Mouse (Mus musculus) inflammation-experienced regulatory T-cells, adult 16 weeks (primary cell): ENCODE data around the gene Dock9. TPM values are rescaled to one million over a fixed set of nuclear protein-coding genes. Genes with fewer than 3 reads are reported as not detected.

Experiments
- polyA plus RNA-seq: library from polyadenylated mRNA; unstranded; fragments of 100-300 nt; shearing (Covaris generic); gene quantifications from one replicate; pipeline ENCODE4 v1.2.1, GENCODE M21; 2017

Gene Dock9
- 3.5 TPM for polyA plus RNA-seq

DNA sequence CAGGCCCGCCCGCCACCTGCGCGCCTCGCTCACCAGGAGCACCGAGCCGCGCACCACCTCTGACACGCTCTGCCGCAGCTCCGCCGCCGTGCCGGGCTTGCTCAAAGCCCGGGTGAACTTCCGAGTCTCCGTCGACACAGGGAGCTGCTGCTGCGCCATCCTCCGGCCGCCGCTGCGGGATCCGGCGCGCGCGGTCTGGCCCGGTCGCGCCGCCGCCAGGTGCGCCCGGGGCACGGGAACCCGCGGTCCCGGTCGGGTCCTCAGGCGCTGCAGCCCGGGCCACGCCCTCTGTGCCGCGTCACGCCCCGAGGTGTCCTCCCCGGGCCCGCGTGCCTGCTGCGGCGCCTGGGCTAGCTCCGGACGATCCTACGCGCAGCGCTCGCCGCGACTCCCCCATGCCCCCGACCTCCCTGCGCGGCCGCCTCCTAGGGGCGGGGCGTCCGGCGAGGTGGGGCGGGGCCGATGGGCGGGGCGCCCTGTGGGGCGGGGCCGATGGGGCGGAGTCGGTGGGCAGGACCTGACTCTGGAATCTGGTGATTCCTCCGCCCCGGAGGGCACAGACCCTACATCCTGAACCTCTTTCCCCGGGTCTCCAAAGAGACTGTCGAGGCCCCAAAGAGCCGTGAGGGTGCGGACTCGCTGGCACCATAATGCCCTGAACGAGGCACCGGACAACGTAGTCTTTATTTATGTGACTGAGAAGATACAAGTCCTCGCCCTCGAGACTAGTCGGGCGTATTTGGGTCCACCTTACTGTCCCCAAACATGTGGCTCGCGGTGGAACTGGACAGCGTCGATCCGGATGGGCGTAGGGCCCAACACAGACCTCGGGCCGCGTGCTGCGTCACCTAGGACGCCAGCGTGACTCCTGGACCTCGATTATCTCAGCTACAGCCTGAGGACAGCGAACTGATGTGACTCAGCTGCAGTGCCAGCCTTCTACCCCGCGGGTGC, at the start of gene Dock9:
TSS of gene Dock9 (minus strand) at position 381 of the 954 bp plus-strand sequence.

DNA sequence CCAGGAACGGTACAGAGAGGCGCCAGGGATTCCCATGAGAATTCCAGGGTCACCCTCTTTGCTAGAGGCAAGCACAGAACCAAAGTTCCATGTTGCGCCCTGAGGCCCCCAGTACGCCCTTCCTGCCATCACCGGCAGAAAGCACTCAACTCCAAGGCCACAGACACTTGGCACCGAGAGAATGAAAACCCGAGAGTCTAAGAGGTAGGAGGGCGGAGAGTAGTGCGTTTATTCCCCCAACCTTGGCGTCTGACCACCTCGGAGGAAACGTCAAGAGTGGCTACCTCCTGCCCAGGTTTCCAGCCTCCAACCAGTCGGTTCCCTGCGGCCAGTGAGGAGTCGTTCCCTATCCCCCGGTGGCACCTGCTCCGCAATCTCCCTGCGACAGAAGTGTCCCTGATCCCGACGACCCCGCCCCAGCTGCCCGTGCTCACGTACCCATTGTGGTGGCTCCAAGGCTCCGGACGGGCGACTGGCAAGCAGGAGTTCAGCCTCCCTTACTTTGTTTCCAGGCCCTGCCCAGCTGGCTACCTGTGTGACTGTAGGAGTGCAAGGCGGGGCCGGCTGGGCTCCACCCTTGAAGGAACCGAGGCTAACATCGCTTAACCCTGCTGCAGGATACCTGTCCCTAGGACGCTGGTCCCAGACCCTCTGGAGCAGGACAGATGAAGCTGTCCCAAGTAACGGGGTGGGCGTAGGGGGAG, 292.7 kb downstream of the Dock9 start, which contains the start of gene Slc15a1:
TSS of gene Slc15a1 (minus strand) at position 472 of the 704 bp plus-strand sequence.

Other genes with a start within 250 kb of the Dock9 start
- 200 TPM for gene Ubac2, start 80.8 kb upstream of the Dock9 start, polyA plus RNA-seq
- gene Gpr18, start 117.9 kb upstream of the Dock9 start, polyA plus RNA-seq, result 118 TPM
- 130 TPM for gene Gpr183, start 167.4 kb upstream of the Dock9 start, polyA plus RNA-seq
- not detected for gene Timm8a2, start 236.8 kb upstream of the Dock9 start, polyA plus RNA-seq